Mouse (Mus musculus) embryonic facial prominence, embryonic 11.5 days (tissue): ENCODE measurements around the gene Foxl1. TPM values are rescaled to one million over a fixed set of nuclear protein-coding genes. Genes with fewer than 3 reads are reported as not detected.

ENCODE experiments used
- ATAC-seq: fragments of 200-750 bp; cut with Nextera tagmentation; replicated peaks from 2 replicates; pipeline ENCODE4 v1.8.0; 2017; ENCODE audit warnings: low read depth; ENCODE audit not compliant: insufficient number of reproducible peaks, low FRiP score, low TSS enrichment
- DNase-seq: peaks from one replicate; pipeline ENCODE4 v3.0.0-alpha.2; 2015; ENCODE audit warnings: low spot score
- H3K27ac ChIP-seq: fragments of 300-500 bp; sonication (generic); replicated peaks from 2 replicates; pipeline ENCODE4 v1.5.1; 2014; ENCODE audit warnings: mild to moderate bottlenecking, low read depth, low read length, control low read depth
- H3K27me3 ChIP-seq: fragments of 300-500 bp; sonication (generic); 2 replicates; pipeline ENCODE4 v1.6.1; 2014; ENCODE audit warnings: mild to moderate bottlenecking, low read length, moderate library complexity, mixed read lengths; ENCODE audit not compliant: control insufficient read depth, insufficient read depth
- H3K36me3 ChIP-seq: fragments of 300-500 bp; sonication (generic); replicated peaks from 2 replicates; pipeline ENCODE4 v1.6.1; 2014; ENCODE audit warnings: low read depth, mild to moderate bottlenecking, low read length, moderate library complexity, mixed read lengths; ENCODE audit not compliant: control insufficient read depth, insufficient read depth
- H3K4me1 ChIP-seq: fragments of 300-500 bp; sonication (generic); 2 replicates; pipeline ENCODE4 v1.6.1; 2014; ENCODE audit warnings: low read length, mixed read lengths; ENCODE audit not compliant: control insufficient read depth, insufficient read depth
- H3K4me2 ChIP-seq: fragments of 300-500 bp; sonication (generic); 2 replicates; pipeline ENCODE4 v1.6.1; 2014; ENCODE audit warnings: low read depth, mild to moderate bottlenecking, control low read depth, low read length, moderate library complexity
- H3K4me3 ChIP-seq: fragments of 300-500 bp; sonication (generic); 2 replicates; pipeline ENCODE4 v1.5.1; 2014; ENCODE audit warnings: low read depth, low read length, control low read depth
- H3K9ac ChIP-seq: fragments of 300-500 bp; sonication (generic); replicated peaks from 2 replicates; pipeline ENCODE4 v1.6.1; 2014; ENCODE audit warnings: mild to moderate bottlenecking, control low read depth, low read length
- H3K9me3 ChIP-seq: fragments of 300-500 bp; sonication (generic); replicated peaks from 2 replicates; pipeline ENCODE4 v1.6.1; 2016; ENCODE audit warnings: mild to moderate bottlenecking, low read length, inconsistent platforms, mixed read lengths; ENCODE audit not compliant: control insufficient read depth
- WGBS: fragments of 180-500 bp; shearing (Covaris S2); extraction: QIAGEN DNeasy Blood & Tissue Kit; methylation state at CpG from one replicate; pipeline ENCODE4 v1.1.7; 2014; 5-methylcytosine and 5-hydroxymethylcytosine counted together
- polyA plus RNA-seq: library from polyadenylated mRNA; unstranded; fragments of >200 nt; fragmentation: Nextera tagmentation; extraction: Ambion mirVana; gene quantifications from 2 replicates; pipeline ENCODE4 v1.2.1, GENCODE M21; 2014

Foxl1 gene
- 4.4 and 4.7 TPM in 2 replicates for polyA plus RNA-seq

DNA sequence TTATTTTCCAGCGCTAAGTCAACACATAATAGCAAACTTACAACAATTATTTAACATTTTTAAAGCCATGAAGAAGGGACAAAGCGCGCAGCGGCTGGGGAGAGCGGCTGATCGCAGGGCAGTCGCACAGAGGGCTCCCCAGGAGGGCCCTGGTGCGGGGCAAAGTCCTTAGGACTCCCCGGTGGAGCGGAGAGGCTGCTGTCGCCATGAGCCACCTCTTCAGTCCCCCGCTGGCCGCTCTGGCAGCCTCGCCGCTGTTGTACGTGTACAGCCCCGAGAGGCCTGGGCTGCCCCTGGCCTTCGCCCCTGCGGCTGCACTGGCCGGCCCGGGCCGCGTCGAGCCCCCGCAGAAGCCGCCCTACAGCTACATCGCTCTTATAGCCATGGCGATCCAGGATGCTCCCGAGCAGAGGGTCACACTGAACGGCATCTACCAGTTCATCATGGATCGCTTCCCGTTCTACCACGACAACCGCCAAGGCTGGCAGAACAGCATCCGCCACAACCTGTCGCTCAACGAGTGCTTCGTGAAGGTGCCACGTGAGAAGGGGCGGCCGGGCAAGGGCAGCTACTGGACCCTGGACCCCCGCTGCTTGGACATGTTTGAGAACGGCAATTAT, at the start of gene Foxl1:
Gene Foxl1, plus strand, starts transcription at position 185 of the 620 bp plus-strand sequence.
- DNase-seq: peak; percentile 40
- Histone ChIP-seq H3K9ac (peak within 1 kb of the TSS; percentile 59), H3K27ac (peak within 1 kb of the TSS; percentile 44), H3K9me3 (no peaks in the 10 kb centered on the region), H3K36me3 (no peaks in the 10 kb centered on the region), H3K27me3 (peaks cover 63% of the 10 kb centered on the region), H3K4me2 (peak within 1 kb of the TSS; percentile 51), H3K4me1 (peaks cover 15% of the 10 kb centered on the region), H3K4me3 (peak within 1 kb of the TSS; percentile 32)
- no peak for ATAC-seq
- under 1% methylated on average over 43 of the region's 43 CpGs for WGBS

DNA sequence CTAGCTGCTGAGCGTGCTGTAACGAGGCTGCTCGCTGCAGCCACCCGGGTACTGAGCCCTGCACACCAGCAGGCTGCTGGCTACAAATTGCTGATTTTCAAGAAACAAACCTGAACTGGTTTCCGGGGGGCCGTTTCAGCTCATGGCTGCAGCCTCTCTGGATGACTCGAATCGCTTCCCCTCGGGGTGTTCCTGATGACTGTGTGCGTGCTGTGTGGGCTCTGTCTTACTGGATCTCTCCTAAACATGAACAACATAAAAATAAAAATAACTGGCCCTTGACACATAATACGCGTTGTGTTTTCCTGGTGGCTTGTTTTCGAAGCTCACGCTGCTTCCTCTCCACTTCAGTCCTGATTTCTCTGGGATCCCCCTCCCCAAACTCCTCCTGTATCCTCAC, 49.0 kb upstream of the Foxl1 start:
- Histone ChIP-seq H3K9me3 (no peaks in the 10 kb centered on the region), H3K36me3 (no peaks in the 10 kb centered on the region), H3K9ac (no peak overlapping the region), H3K4me1 (peaks cover 9% of the 10 kb centered on the region), H3K27ac (no peak overlapping the region), H3K4me2 (no peak overlapping the region), H3K27me3 (peaks cover 90% of the 10 kb centered on the region), H3K4me3 (no peak overlapping the region)
- DNase-seq (no peak), ATAC-seq (no peak)
- WGBS: 4% methylated on average over 14 of the region's 14 CpGs

DNA sequence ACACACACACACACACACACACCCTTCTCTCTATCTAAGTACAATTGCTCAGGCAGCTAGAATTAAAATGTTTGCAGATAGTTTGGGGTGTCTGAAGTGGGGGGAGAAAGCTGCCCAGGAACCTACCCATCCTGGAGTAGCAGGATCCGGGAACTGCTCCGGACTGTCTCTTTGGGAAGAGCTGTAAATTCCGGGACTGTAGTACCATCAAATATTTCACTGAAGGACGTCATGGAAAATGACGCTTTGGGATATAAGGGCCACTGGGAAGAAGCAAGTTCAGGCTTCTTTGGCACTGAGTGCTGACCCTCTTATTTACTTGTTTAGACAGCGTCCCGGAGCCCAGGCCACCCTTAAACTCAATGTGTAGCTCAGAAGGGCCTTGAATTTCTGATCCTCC, 48.5 kb upstream of the Foxl1 start:
- Histone ChIP-seq H3K4me1 (peaks cover 9% of the 10 kb centered on the region), H3K27ac (no peak overlapping the region), H3K9me3 (no peaks in the 10 kb centered on the region), H3K36me3 (no peaks in the 10 kb centered on the region), H3K27me3 (peaks cover 89% of the 10 kb centered on the region), H3K4me2 (no peak overlapping the region), H3K9ac (no peak overlapping the region), H3K4me3 (no peak overlapping the region)
- DNase-seq (no peak), ATAC-seq (no peak)
- 3% methylated on average over 7 of the region's 7 CpGs for WGBS

DNA sequence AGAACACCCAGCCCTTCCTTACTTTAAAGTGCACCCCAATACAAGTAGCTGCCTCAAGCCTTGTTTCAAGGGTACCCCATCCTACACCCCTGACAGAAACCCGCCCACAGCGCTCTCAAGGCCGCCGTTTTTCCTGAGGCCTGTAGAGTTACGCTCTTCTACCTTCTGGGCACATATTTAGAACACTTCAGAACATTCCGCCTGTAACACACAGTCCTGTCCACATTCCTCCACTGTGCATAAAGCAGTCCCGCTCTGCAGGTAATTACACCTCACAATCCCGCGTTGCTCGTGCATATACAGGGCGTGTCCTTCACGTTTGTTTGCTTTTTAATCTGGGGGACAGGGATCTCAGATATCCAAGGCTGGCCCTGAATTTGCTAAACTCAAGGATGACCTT, 47.8 kb upstream of the Foxl1 start:
- Histone ChIP-seq H3K36me3 (no peaks in the 10 kb centered on the region), H3K9ac (no peak overlapping the region; the same call in 1 of the 2 replicates), H3K4me1 (peaks cover 9% of the 10 kb centered on the region), H3K27me3 (peaks cover 88% of the 10 kb centered on the region), H3K27ac (no peak overlapping the region), H3K4me3 (no peak overlapping the region), H3K4me2 (peak overlapping the region; percentile 5), H3K9me3 (no peaks in the 10 kb centered on the region)
- no peak for ATAC-seq
- DNase-seq: peak; percentile 21
- WGBS: 3% methylated on average over 12 of the region's 12 CpGs

DNA sequence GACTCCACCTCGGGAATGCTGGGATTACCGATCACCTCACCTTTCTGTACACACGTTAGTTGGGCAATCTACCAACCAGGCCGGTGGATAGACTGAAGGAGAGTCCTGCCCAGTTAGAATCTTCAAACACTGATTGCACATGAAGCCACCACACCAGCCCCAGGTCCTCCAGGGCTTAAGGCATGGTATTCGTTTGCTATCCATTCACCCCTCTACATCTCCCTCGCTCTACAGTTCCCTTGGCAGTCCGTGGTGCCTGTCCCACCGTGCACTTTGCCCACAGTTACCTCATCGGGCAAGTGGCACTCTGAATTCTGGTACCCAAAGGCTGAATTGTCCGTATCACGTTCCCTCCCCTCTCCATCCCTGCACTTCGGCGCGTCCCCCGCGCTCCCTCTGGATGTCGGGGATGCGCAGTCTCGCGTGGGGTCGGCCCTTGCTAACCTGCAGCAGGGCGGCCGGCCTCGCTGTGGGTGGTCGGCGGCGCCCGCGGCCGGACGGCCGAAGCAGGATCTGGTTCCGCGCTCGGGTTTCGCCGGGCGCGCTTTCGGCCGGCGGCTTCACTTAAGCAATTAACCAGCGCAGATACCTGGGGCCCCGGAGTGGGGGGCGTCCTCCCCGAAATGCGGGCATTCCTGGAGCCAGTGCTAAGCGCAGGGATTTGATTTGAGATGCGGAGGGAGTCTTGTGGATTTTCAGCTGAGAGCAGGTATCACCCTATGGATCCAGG, 47.2 kb upstream of the Foxl1 start:
- no peak for ATAC-seq
- no peak overlapping the region for H3K27ac ChIP-seq
- H3K4me1 ChIP-seq: peaks cover 9% of the 10 kb centered on the region
- H3K9ac ChIP-seq: peak overlapping the region; percentile 37
- WGBS: under 1% methylated on average over 49 of the region's 49 CpGs
- peaks cover 91% of the 10 kb centered on the region for H3K27me3 ChIP-seq
- DNase-seq: peak; percentile 52
- no peaks in the 10 kb centered on the region for H3K36me3 ChIP-seq
- H3K4me2 ChIP-seq: peak overlapping the region; percentile 42
- H3K9me3 ChIP-seq: no peaks in the 10 kb centered on the region
- H3K4me3 ChIP-seq: peak overlapping the region; percentile 25

DNA sequence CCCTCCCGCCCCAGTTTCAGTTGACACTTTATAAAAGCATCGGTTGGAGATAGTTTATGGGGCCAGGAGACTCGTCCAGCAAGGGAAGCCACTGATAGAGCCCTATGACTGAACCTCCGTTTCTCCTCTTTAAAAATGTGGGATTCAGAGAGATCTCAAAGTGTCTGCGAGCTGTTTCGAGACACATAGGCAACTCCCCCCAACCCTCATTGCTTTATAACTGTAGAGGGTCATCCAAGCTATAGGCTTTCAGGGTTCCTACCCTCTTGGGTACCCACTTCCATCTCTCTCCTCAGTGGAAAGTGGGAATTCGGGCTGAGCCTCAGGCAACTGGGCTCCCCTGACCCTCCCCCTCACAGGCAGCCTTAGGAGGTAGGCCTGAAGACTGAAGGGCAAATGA, 46.3 kb upstream of the Foxl1 start:
- Histone ChIP-seq H3K4me1 (peaks cover 9% of the 10 kb centered on the region), H3K27ac (no peak overlapping the region), H3K9me3 (no peaks in the 10 kb centered on the region), H3K4me3 (peak overlapping the region; percentile 7; the same call in 1 of the 2 replicates), H3K36me3 (no peaks in the 10 kb centered on the region), H3K4me2 (peak overlapping the region; percentile 11; the same call in 1 of the 2 replicates), H3K9ac (peak overlapping the region; percentile 14; the same call in 1 of the 2 replicates), H3K27me3 (peaks cover 92% of the 10 kb centered on the region)
- WGBS: 3% methylated on average over 7 of the region's 7 CpGs
- no peak for ATAC-seq
- no peak for DNase-seq

DNA sequence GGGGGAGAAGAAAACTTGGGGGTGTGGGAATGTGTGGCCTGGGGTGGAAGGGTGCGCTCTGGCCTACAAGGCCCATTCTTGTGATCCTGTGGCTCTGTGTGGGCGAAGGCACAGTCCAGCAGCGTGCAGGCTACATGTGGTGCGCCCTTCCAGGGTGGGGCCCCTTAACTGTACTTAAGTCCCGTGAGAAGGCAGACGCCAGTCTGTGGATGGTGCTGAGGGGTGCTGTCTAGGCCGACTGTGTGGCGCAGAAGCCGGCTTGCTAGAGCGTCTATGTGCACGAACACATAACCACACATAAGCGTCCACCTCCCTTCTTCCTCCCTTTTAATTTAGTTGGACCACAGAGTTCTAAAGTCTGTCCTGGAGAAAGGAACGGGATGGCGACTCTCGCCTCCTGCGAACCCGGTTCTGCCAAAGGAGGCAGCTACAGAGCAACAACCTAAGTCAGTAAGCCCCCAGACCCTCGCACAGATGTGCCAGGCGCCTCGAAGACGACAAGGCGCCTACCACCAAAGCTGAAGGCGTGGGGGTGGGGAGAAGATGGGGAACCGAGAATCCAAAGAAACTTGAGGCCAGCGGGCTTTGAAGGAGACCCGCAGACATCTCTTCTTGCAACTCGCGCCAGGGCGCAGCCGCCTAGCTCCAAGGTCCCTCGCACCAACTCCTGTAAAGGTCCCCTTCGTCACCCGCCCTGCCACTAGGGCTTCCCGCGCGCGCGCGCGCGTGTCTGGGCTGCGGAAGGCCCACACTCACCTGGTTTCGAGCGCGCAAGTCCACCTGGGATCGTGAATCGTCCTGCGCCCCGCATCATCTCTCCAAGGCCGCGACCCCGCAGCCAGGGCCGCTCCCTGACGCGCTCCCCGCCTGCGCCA, 45.3 kb upstream of the Foxl1 start:
- DNase-seq (peak; percentile 54), ATAC-seq (no peak)
- peak overlapping the region; percentile 66; the same call in 1 of the 2 replicates for H3K27ac ChIP-seq
- no peaks in the 10 kb centered on the region for H3K36me3 ChIP-seq
- peak overlapping the region; percentile 65 for H3K9ac ChIP-seq
- H3K4me1 ChIP-seq: peaks cover 9% of the 10 kb centered on the region
- H3K9me3 ChIP-seq: no peaks in the 10 kb centered on the region
- WGBS: 1% methylated on average over 57 of the region's 57 CpGs
- peak overlapping the region; percentile 97 for H3K4me2 ChIP-seq
- H3K4me3 ChIP-seq: peak overlapping the region; percentile 58
- H3K27me3 ChIP-seq: peaks cover 90% of the 10 kb centered on the region
